Mouse (Mus musculus) ovary, postnatal 36 days (tissue): ENCODE data around the gene Svep1.

Source experiments
- DNase-seq: peaks from one replicate; pipeline ENCODE4 v3.0.0; 2022; ENCODE audit warnings: low spot score, mixed read lengths

Svep1 gene

DNA sequence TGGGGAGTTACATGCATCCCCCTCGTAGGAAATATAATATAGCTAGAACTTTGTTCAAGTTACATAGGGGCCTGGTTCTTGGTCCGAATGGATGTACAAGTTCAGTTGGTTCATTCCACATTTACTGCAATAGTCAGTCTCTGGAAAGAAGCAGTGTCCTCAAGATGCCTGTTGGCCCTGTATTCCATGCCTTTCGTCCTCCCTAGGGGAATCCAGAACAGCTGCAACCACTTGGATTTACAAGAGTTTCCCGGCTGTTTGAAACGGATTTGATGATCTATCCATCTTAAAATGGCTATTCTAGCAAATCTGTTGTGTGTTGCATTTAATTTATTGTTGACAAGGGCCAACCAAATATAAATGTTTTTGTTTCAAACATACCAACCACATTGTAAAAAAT, 36.2 kb downstream of the Svep1 start:
- DNase-seq: no peak

DNA sequence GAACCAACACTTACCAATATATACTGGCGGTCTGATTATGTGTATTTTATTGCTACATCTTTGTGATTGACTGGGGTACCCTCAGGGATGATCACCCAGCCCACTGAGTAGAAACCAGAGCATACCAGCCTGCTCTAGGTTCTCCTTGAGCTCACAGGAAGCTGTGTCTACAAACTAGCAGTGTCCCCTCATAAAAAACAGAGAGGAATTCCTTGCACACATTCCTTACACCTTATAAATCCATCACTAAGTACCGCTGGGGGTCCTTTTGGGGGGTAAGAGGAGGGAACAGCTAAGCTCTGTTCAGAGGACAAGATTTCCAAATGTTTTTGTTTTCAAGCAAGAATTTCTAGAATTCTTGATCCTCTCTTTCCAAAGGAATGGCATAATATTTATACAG, 36.7 kb downstream of the Svep1 start:
- DNase-seq: no peak

DNA sequence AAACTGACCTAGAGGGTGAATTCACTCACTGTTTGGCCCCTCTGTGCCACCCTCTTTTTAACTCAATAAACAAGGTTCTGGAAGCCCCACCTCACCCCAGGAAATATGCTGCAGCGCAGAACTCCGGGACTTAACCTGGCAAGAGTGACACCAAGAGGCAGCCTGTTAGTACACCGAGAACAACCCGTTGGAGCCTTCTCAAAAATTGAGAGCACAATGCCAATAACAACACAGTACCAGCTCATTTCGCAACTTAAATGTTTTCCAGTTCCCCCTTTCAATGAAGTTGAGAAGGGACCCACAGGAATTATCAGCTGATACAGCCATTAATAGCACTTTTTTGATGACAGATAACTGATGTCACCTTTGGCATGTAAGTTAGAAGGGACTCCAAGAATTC, 38.3 kb downstream of the Svep1 start:
- no peak for DNase-seq

DNA sequence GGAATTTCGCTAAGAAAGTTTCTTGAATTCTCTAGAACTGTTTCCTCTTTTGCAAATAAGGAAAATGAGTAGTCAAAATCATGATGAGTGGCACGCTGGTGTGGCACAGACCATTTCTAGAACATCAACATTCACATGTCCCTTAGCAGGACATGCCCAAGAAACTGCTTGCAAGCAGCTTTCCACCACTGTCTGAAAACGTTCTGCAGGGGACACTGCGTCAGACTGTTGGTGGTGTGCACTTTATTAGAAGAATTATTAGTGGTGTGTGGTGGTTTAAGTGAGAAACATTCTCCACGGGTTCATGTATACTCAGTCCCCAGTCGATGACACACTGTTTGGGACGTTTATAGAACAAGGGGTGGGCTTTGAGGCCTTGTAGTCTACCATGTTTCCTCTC, 40.9 kb downstream of the Svep1 start:
- DNase-seq: no peak

DNA sequence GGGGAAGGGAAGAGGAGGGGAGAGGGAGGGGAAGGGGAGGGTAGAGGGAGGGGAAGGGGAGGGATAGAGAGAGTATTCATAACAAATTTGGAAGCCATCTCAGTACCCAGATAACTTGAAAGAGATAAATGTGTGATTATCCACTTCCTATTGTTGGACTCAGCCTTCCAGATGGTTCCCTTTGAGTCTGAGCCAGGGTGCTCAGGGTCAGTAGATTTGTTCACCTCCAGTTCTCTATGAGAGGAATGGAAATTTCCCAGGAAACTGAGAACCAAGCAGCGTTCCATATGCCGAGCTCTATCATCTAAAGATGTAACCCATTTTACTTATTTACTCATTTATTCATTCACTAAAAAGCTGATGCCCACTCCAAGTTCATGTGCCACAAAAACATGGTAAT, 44.8 kb downstream of the Svep1 start:
- no peak for DNase-seq

DNA sequence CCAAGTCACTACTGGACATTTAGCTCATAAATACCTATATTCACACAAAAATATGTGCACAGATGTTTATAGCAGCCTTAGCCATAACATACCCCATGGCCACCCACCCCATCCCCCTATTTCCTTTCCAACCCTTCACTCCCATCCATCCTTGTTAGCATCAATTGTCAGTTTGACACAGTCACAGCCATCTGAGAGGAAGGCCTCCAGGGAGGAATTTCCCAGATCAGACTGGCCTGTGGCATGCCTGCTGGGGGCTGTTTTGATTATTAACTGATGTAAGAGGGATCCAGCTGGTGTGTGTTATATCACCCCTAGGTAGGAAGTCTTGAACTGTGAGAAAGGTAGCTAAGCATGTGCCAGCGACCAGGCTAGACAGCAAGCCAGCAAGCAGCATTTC, 47.1 kb downstream of the Svep1 start:
- no peak for DNase-seq

DNA sequence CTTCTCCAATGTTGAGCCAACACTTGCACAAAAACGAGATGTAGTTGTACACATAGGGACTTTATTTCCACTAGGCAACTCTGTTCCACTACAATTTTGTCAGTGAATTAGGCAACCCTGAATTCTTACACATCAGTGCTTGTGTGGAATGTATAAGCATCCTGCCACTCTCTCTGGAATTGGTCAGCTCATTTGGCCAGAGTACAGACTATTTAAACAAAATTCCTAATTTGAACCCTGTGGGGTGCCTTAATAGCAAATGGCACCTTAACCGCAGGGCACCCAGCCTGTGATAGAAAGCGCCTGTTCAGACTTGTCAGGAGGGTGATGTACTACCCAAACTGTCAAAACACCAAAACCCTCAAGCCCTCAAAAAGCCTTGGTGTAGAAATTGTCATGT, 56.4 kb downstream of the Svep1 start:
- DNase-seq: no peak

DNA sequence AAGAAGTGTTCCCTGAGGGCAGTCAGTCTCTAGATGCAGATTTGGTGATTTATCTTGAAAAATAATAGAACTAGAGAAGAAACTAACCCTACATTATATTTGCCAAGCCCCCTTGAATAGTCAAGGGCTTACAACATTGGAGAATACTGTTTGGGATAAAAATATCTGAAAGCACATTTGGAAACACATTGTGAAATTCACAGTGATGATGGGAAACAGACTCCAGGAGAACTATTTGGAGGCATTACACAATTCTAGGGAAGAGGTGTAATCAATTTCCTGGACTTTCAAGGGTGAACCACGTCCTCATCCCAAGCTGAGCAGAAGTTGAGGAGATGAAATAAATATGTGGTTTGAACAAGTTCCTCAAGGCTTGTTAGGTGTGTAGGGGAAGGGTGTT, 57.5 kb downstream of the Svep1 start:
- no peak for DNase-seq

DNA sequence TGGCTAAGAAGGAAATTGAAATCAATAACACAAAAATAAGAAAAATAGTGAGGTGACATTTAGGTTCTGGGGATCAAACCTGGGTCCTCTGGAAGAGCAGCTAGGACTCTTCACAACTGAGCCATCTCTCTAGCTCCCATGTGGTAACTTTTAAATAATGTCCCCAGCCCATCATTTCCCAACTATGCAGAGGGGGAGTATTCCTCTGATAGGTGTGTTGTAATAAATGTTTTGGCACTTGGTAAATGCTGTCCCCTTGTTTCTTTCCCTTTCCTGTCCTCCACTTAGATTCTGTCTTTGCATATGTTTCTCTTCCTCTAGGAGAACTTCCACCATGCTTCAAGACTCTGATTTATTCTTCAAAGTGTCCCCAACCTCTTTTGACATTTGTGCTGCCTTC, 58.1 kb downstream of the Svep1 start:
- no peak for DNase-seq

DNA sequence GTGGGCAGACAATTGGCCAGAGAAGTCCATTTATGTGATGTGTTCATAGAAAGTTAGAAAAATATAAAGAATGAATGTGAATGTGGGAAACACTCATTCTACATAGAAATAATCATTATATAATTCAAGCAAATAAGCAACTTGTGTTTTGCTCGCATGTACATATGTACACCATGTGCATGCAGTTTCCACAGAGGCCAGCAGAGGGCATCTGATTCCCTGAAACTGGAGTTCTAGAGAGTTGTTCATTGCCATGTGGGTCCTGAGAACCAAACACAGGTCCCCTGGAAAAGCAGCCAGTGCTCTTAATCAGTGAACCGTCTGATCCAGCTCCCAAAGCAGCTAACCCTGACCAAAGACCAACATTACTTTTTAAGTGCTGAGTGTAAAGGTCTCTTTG, 60.0 kb downstream of the Svep1 start:
- no peak for DNase-seq

DNA sequence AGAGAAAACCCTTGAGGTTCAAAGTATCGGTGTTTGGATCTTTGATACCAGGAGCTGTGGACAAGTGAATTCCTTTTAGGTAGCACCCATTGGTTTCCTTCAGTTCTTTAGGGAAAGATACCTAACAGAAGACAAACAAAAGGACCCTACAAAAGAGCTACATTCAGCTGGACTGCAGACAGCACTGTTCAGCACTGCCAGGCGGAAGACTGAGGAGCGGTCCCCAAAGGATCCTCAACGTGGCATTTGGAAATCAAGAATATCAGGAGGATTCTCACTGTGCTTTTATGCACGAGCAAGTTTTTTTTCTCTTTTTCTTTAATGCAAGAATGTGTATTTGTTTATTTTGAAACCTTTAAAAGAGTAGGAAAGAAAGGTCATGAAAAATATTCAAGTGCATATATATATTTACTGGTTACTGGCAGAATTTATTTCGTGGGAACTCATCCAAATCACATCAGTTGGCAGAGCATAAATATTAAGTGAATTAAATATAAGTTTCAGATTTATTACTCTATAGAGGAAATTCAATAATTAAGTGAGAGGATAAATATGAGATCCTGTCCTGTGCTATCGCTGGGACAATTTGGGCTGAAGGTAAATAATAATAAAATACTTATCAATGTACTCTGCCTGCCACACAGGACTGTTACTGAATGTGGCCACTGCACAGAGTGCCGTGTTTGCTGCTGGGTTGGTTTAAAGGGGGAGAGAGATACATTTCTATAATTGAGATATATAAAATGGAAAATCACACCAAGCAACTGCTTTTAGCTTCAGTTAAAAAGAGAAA, 66.7 kb downstream of the Svep1 start:
- DNase-seq: no peak

DNA sequence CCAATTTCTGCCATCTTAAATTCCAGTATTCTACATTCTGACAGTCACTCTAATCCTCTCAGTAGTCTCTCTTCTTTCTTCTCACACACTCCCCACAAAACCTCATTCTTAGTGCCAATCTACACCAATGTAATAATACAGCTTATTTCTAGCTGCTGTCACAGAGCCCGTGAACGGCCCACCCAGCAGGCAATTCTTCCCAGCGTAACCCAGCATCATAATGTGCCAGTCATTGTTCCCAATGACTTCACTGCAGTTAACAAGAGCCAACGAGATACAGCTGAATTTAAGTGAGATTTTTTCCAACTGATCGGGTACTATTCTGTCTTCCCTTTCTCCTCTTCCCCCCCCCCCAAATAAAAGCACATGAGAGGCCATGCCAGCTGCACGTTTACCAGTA, 67.4 kb downstream of the Svep1 start:
- no peak for DNase-seq

DNA sequence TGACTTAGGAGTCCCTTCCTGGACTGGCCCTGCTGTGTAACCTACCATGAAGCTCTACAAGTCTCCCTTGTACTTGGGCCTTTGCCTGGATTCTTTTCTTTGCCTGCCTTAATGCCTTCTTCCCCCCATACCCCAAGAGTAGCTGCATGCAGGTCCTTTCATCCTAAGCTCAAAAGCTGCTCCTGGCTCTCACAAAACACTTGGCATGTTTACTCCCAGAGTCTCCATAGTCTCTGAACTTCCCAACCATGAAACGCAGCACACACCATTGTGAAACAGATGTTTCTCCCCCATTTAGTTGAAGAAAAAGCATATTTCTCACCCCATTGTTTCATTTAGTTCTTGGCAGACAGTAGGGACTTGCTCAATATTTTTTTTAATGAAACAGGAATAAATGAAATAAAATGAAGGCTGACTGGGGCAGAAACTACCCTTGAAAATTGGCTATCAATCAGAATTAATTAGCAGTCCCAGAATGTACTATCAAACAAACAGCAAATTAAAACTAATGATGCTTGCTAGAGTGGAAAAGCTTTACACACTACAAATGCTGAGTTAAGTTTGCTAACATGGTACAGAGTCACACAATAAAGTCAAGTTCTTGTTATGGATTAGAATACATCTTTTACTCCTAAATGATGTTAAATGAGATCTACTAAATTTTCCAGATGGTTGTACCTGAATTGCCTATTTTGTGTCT, 72.9 kb downstream of the Svep1 start:
- no peak for DNase-seq

DNA sequence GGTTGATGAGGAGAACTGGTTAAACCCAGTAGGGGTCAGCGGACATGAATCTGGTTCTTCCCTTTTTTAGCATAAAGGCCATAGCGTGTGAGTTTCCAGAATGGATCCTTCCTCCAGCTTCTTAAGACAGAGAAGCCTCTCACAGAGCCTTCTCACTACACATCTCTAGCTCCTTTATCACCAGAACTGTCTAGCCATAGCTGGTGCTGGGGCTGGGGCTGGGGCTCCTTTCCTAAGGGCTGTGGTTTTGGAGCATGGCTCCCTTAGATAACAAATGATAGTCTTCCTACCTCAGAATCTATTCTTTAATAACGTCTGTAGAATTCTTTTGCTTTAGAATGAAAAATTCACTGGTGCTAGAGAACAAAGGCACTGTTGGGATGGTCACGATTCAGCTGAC, 76.8 kb downstream of the Svep1 start:
- DNase-seq: no peak

DNA sequence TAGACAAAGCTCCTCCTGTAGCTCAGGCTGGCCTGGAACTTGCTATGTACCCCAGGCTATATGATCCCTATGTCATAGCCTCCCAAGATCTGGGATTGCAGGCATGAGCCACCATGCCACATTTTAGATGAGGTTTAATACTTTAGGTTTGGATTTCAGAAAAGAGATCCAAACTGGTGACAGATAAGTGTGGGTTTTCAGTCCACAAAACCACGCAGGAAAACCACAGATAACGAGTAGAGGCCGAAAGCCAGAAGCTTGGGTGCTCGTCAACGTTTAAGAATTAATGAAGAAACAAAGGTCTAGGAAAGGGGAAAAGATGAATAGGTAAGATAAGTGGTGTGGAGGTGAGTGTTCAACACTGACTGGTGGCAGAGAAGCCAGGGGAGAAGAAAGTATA, 79.6 kb downstream of the Svep1 start:
- no peak for DNase-seq

DNA sequence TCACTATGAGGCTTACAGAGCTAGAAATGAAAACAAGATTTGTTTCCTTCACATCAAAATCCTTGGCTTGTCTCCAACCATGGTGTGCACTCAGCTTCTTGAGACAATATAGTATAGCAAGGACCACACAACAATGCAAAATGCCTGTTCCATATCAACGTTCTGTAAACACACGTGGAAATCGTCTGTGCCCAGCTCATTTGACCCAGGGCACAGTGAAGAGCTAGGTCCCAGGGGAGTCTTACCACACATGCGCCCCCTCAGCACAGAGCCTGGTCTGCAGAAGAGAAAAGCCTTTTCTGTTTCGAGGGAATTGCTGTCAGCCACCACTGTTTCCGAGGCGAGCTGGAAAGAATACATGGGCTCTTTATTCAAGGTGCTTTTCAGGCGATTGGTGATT, 91.2 kb downstream of the Svep1 start:
- no peak for DNase-seq

DNA sequence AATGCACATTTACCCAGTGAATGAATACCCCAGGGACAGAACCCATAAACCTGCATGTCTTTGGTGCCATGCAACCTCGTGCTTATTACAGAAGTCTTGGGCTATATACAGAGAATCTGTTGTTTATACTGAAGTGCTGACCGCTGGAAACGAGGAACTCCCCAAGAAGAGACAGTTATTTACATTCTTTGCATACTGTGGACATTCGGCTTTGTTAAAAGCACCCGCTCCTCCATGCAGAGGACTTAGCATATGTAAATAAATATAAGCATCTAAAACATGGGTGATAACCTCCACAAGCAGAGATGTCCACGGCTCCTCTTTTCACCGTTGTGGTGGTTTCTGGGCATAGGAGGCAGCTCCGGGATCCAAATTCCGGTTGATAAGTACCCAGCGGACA, 95.7 kb downstream of the Svep1 start:
- no peak for DNase-seq

DNA sequence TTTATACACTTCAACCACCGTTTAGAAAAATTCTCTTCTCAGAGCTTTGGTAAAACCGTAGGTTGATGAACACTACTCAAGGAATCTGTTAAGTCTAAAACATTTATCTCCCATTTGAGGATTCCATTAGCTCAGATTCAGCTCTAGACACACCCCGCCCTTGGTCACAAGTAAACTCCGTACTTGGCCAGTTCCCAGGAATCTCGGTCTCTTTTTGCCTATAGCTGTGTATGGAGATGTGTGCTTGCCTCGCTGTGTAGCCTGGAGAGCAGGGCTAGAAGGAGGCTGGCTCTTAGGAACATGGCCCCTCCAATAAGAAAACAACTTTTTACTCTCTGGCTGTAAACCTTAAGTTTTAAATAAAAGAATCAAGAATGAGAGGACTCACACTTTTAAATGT, 96.9 kb downstream of the Svep1 start:
- no peak for DNase-seq

DNA sequence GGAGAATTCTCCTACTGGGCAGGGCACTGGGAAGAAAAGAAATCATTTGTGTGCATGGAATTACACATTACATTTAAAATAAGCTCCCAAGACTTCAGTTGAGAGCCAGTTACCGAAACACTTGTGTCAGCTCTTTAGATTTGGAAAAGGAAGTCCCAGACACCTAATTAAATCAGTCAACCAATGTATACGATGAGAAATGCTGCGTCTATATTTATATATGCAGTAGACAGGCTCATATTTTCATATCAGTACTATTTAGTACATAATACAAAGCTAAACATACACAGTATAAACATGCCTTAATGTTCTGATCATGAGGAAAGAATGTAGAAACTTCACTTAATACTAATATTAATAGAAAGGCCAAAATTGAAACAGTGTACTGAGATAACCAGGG, 98.3 kb downstream of the Svep1 start:
- no peak for DNase-seq

DNA sequence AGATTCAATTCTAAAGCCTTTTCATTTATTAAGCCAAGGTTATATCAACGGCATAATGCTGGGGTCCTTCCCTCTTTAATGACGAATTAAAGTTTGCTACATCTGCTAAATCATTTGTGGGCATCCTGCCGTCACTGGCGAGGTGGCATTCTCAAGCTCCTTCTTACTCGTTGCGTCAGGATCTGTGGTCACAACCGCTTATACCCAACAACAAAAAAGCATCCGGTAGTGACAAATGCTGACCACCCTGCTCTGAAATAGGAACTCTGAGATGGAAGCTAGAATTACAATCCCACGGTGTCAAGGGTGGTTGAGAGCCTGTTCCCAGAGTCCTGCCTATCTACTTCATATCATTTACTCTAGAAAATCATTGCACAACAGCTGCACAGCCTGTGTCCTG, 108.9 kb downstream of the Svep1 start:
- no peak for DNase-seq

DNA sequence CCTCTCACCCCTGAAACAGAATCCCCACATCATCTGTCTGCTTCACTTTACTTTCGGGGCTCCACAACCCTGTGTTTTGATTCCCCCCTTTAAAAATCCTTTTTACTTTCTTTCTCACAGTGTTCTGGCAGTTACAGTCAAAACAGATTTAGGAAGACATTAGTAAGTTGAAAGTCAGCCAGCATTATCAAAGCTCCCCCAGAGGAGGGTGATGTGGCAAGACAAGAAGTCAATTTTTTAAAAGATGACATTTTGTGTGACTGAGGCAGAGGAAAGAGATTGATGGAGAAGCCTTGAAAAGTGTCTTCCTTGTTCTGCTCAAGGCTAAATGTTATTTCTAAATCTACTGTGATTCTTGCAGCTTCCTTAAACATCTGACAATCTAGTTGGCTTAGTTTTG, 119.9 kb downstream of the Svep1 start:
- DNase-seq: no peak

DNA sequence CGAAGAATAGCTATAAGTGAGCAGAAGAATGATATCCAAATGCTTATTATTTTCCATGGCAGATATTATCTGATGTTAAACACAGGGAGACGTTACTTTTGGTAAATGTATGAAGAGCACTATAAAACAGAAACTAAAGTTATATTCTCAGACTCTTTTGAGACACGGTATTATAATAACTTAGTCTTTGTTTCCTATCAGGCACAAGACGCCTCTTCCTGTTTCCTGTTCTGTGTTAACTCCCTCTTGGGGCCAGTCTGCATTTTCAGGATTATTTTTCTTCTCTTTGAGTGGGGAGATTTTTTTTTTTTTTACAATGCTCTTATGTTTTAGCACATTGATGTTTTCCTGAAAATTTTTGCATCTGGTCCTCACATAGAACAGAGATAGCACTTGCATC, 120.5 kb downstream of the Svep1 start:
- no peak for DNase-seq

DNA sequence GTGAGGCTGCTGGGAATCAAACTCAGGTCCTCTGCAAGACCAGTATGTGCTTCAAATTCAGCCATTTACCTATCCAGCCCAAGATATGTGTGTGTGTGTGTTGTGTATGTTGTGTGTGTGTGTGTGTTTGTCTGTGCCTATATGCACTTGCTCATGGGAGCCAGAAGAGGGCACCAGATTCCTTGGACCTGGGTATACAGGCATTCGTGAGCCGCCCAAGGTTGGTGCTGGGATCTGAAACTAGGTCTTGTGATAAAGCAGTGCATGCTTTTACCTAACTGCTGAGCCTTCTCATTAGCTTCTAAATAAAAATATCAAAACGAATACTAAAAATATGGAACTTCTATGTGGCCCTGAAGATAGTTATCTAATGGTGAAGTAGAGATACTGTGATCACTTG, 121.3 kb downstream of the Svep1 start:
- DNase-seq: no peak

DNA sequence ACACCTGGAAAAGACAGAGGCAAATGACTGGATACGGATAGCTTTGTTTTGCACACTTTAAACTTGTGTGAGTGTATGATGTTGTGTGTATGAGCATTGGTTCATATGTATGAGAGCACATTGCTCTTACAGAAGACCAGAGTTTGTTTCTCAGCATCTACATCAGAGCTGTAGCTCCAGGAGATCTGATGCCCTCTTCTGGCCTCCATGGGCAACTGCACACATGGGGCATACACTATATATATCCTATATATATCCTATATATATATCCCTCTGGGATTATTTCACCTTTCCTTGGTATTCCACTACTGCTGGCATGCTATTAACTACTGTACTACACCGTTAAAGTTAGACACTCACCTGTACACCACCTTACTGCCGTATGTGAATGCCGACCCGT, 122.5 kb downstream of the Svep1 start:
- no peak for DNase-seq
